9 mouse cellular contexts compared by ENCODE assay signal in genomic region chr17:46297028-46297363, GRCm38 (mm10). TPM values are rescaled to one million over a fixed set of nuclear protein-coding genes. Genes with fewer than 3 reads are reported as not detected.
DNase-seq lines count a peak whose midpoint lies in the region; ATAC-seq and TF ChIP-seq lines count a peak whose summit lies in the region.
"Had no signal": no experiment of that assay in that cellular context is flagged by ENCODE, and none has a peak within 500 bp of the region (broad histone marks: within the 10 kb centered on the region; RNA-seq: fewer than 3 reads in every experiment).

No protein-coding gene starts in this region.

- no peaks in the 10 kb centered on the region for H3K36me3 ChIP-seq in heart, embryonic 16.5 days (ENCODE audit: control insufficient read depth, insufficient read depth)
- no peaks in the 10 kb centered on the region for H3K36me3 ChIP-seq in midbrain, embryonic 16.5 days (ENCODE audit: control insufficient read depth, insufficient read depth, low read length)

- H3K9ac ChIP-seq in heart, embryonic 16.5 days (ENCODE audit: low read length), result peak overlapping the region; percentile 75
- H3K9ac ChIP-seq in midbrain, embryonic 16.5 days (ENCODE audit: low read depth, low read length), result peak overlapping the region; percentile 94

- no peak for TF ChIP-seq CTCF in cortical plate, adult 2 months (IDR thresholded peaks at IDR 0.05; ENCODE audit: extremely low read depth, insufficient read depth, low read length)

- peaks cover 15% of the 10 kb centered on the region; the same call in 1 of the 2 replicates for H3K4me1 ChIP-seq in heart, embryonic 16.5 days (ENCODE audit: control insufficient read depth, insufficient read depth, low read length)
- H3K4me1 ChIP-seq in cortical plate, adult 2 months (ENCODE audit: control insufficient read depth, insufficient read depth, low read length), result 0 out of 2 replicates have a peak, but pooled peaks cover 2% of the 10 kb centered on the region
- H3K4me1 ChIP-seq in midbrain, embryonic 16.5 days (ENCODE audit: control insufficient read depth, insufficient read depth, low read length), result peaks cover 10% of the 10 kb centered on the region

- no peak overlapping the region for H3K27ac ChIP-seq in heart, embryonic 16.5 days (ENCODE audit: low read length)
- peak overlapping the region; percentile 48; the same call in 1 of the 2 replicates for H3K27ac ChIP-seq in cortical plate, adult 2 months (ENCODE audit: insufficient read depth, low read length)
- peak overlapping the region; percentile 87 for H3K27ac ChIP-seq in midbrain, embryonic 16.5 days (ENCODE audit: low read length)

- H3K27me3 ChIP-seq in heart, embryonic 16.5 days (ENCODE audit: control insufficient read depth, insufficient read depth, low read length), result peaks cover 42% of the 10 kb centered on the region
- H3K27me3 ChIP-seq in midbrain, embryonic 16.5 days (ENCODE audit: control insufficient read depth, insufficient read depth, low read depth, low read length), result peaks cover 16% of the 10 kb centered on the region

- peak overlapping the region; percentile 71 for H3K4me3 ChIP-seq in heart, embryonic 16.5 days (ENCODE audit: low read length)
- H3K4me3 ChIP-seq in cortical plate, adult 2 months (ENCODE audit: insufficient read depth, low read length), result peak overlapping the region; percentile 59
- peak overlapping the region; percentile 89 for H3K4me3 ChIP-seq in midbrain, embryonic 16.5 days (ENCODE audit: low read depth, low read length)

- H3K4me2 ChIP-seq in heart, embryonic 16.5 days (ENCODE audit: low read depth, low read length), result peak overlapping the region; percentile 100
- H3K4me2 ChIP-seq in midbrain, embryonic 16.5 days (ENCODE audit: low read length), result peak overlapping the region; percentile 91

- no peak for DNase-seq in heart, adult 11 months
- peak; percentile 60 for DNase-seq in induced T-regulatory cell, adult 2 months (ENCODE audit: low read depth)
- DNase-seq in adrenal gland, postnatal 10 days, result no peak
- no peak for DNase-seq in ovary, adult 18-20 months (ENCODE audit: low spot score)
- DNase-seq in lung, postnatal 4 days, result no peak

- no peak for TF ChIP-seq POLR2A in cortical plate, adult 2 months (IDR thresholded peaks at IDR 0.05; ENCODE audit: extremely low read depth, insufficient read depth, low read length)

- WGBS in heart, embryonic 16.5 days, result 11% methylated on average over 6 of the region's 6 CpGs
- 7% methylated on average over 6 of the region's 6 CpGs for WGBS in midbrain, embryonic 16.5 days

- no peaks in the 10 kb centered on the region for H3K9me3 ChIP-seq in heart, embryonic 16.5 days (replicated peaks; ENCODE audit: control insufficient read depth, low read length)
- H3K9me3 ChIP-seq in midbrain, embryonic 16.5 days (replicated peaks; ENCODE audit: control insufficient read depth, low read length, poor library complexity, severe bottlenecking), result no peaks in the 10 kb centered on the region

- no peak for ATAC-seq in heart, embryonic 16.5 days (replicated peaks; ENCODE audit: extremely low read depth, insufficient read depth, low FRiP score)
- no peak for ATAC-seq in midbrain, embryonic 16.5 days

RNA-seq across cellular contexts. Expression of gene Dlk2, which starts 0.2 kb away (rescaled TPM):
- polyA plus RNA-seq in heart, embryonic 16.5 days (2015; fragmentation: Nextera tagmentation; extraction: Ambion mirVana), result 1.3 and 1.4 TPM in 2 replicates
- 127 and 136 TPM in 2 replicates for polyA plus RNA-seq in cortical plate, adult 2 months (2012; rRNA removed)
- polyA plus RNA-seq in midbrain, embryonic 16.5 days (2015; fragmentation: Nextera tagmentation; extraction: Ambion mirVana), result 20.6 and 25.8 TPM in 2 replicates
- total RNA-seq in adrenal gland, postnatal 10 days (2021), result 1 to 10 TPM in 1 of 2 experiments, under 1 TPM in 1; 0.78 to 1.3 TPM

RNA-seq across cellular contexts. Expression of gene Tjap1, which starts 14.2 kb away (rescaled TPM):
- 42.5 and 45.3 TPM in 2 replicates for polyA plus RNA-seq in heart, embryonic 16.5 days (2015; fragmentation: Nextera tagmentation; extraction: Ambion mirVana)
- polyA plus RNA-seq in cortical plate, adult 2 months (2012; rRNA removed), result 60.2 and 62.8 TPM in 2 replicates
- polyA plus RNA-seq in midbrain, embryonic 16.5 days (2015; fragmentation: Nextera tagmentation; extraction: Ambion mirVana), result 28.4 and 28.6 TPM in 2 replicates
- 10 to 100 TPM; 42.0 to 52.6 TPM for total RNA-seq in adrenal gland, postnatal 10 days (2021)

RNA-seq across cellular contexts. Expression of gene Abcc10, which starts 31.2 kb away (rescaled TPM):
- 4.9 and 5.3 TPM in 2 replicates for polyA plus RNA-seq in heart, embryonic 16.5 days (2015; fragmentation: Nextera tagmentation; extraction: Ambion mirVana)
- polyA plus RNA-seq in cortical plate, adult 2 months (2012; rRNA removed), result 10.4 and 10.6 TPM in 2 replicates
- 9.3 and 10.3 TPM in 2 replicates for polyA plus RNA-seq in midbrain, embryonic 16.5 days (2015; fragmentation: Nextera tagmentation; extraction: Ambion mirVana)
- total RNA-seq in adrenal gland, postnatal 10 days (2021), result 10 to 100 TPM in 1 of 2 experiments, 1 to 10 TPM in 1; 8.2 to 14.2 TPM

RNA-seq across cellular contexts. Expression of gene Lrrc73, which starts 43.7 kb away (rescaled TPM):
- 0.64 and 0.68 TPM in 2 replicates for polyA plus RNA-seq in heart, embryonic 16.5 days (2015; fragmentation: Nextera tagmentation; extraction: Ambion mirVana)
- 68.4 and 70.5 TPM in 2 replicates for polyA plus RNA-seq in cortical plate, adult 2 months (2012; rRNA removed)
- polyA plus RNA-seq in midbrain, embryonic 16.5 days (2015; fragmentation: Nextera tagmentation; extraction: Ambion mirVana), result 16.6 and 18.3 TPM in 2 replicates
- 1 to 10 TPM; 3.4 to 3.8 TPM for total RNA-seq in adrenal gland, postnatal 10 days (2021)
- total RNA-seq: common myeloid progenitor, adult 5-6 weeks had no signal

RNA-seq across cellular contexts. Expression of gene Yipf3, which starts 49.1 kb away (rescaled TPM):
- polyA plus RNA-seq in heart, embryonic 16.5 days (2015; fragmentation: Nextera tagmentation; extraction: Ambion mirVana), result 78.4 and 89.3 TPM in 2 replicates
- polyA plus RNA-seq in cortical plate, adult 2 months (2012; rRNA removed), result 91.5 and 92.5 TPM in 2 replicates
- polyA plus RNA-seq in midbrain, embryonic 16.5 days (2015; fragmentation: Nextera tagmentation; extraction: Ambion mirVana), result 79.4 and 87.2 TPM in 2 replicates
- total RNA-seq in adrenal gland, postnatal 10 days (2021), result 100 to 1,000 TPM; 105 to 121 TPM
